Mouse (Mus musculus): ENCODE results near the gene Hnrnph1.

Hnrnph1 gene

DNA sequence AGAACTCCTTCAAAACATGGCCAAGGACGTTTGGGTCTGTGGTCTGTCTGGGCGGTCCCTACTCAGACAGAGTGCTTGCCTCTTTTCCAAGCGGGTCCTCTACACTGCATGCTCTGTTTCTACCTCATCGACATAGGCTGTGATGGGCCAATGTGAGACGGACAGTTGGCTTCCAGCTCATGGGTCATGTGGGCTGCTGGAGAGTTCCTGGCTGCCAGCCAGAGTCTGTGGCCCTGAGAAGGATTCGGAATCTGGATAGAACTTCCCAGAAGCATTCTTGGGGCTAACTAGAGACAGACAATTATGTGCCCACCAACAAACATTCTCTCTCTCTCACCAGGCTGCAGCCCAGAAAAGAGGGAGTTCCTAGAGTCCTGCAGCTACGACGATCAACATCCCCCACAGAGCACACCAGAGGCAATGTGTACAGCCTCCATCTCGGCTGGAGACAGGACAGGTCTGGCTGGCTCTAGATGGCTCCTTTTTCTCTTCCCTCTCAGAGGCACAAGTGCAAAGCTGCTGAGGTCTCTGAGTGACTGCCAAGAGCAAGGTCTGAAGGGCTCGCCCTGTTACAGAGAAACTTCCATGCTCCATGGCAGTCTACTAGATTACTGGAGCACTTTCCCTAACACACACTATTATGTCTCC lies 26.7 kb downstream of the Hnrnph1 start:
- in situ Hi-C loops (cut with MboI, MseI): no loop called here

DNA sequence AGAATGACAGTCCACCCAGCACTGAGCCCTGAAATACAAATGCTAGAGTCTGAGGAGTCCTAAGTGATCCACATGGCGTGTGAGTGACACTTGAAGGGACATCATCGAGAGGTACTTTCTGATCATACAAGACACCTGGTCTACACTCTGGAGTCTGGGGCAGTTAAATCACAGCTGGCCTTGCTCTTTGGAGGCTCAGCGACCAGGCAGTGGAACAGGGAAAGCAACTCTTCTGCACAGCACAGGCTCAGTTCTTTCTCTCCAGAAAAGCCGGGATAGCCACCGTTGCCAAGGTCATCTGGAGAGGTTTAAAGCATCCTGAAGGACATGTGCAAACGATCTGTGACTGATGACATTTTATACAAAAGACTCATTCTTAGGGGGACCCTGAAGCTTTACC lies 30.4 kb downstream of the Hnrnph1 start:
- in situ Hi-C loops (cut with MboI, MseI): no loop called here

DNA sequence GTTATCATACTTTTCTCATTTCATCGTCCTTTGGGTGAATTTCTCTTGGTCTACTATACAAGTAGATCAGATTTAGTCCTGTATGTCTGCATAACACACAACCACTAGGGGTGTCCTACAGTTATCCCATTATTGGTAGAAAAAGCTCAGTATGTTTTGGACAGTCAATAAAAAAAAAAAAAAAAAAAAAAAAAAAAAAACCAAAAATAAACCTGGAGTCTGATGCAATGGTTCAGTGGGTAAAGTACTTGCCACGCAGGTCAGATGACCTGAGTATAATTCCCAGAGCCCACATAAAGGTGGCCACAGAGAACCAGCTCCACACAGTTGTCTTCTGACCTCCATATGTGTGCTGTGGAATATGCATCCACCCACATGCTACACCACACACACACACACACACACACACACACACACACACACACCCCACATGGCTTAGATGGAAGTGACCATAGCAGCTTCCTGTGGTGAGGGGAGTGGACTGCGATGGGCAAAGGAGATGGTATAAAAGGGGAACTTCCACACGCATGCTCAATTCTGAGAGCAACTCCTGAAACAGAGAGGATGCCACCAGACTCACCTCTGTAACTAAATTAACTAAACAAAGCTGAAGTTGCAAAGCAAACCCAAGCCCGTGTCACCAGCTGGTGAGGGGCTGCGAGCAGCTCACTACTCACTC lies 38.9 kb downstream of the Hnrnph1 start:
- in situ Hi-C loops (cut with MboI, MseI): no loop called here

DNA sequence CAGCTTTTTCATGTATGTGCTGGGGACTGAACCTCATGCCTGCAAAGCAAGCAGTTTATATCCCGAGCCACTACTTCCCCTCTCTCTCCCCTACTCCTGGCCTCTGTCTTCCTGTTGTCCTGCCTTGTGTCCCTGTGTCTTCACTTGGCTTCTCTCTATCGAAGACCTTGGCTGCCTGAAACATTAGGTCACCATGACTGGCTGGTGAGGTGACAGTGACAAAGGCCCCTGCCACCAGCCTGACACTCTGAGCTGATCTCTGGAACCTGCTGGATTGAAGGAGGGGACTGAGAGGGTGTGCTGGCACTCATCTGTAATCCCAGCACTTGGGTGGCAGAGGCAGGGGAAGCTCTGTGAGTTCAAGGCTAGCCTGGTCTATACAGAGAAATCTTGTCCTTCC lies 41.1 kb downstream of the Hnrnph1 start:
- in situ Hi-C loops (cut with MboI, MseI): no loop called here

DNA sequence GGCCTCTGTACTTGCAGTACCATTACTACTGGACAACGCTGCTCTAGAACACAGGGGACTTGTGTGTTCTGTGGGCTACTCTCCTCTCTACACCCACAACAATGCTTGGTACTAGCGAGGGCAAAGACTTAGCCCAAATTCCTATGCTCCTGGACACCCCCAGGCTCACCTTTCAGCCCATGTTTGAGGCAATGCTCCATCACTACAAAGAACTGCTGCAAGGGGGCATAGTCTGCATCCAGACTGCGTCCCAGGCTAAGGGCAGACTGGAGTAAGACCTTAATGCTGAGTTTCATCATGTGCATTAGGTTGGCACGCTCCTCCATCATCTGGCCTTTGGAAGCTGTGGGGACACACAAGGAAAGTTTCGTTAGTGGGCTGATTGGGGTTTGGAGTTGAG lies 44.7 kb downstream of the Hnrnph1 start:
- in situ Hi-C loops (cut with MboI, MseI): no loop called here

DNA sequence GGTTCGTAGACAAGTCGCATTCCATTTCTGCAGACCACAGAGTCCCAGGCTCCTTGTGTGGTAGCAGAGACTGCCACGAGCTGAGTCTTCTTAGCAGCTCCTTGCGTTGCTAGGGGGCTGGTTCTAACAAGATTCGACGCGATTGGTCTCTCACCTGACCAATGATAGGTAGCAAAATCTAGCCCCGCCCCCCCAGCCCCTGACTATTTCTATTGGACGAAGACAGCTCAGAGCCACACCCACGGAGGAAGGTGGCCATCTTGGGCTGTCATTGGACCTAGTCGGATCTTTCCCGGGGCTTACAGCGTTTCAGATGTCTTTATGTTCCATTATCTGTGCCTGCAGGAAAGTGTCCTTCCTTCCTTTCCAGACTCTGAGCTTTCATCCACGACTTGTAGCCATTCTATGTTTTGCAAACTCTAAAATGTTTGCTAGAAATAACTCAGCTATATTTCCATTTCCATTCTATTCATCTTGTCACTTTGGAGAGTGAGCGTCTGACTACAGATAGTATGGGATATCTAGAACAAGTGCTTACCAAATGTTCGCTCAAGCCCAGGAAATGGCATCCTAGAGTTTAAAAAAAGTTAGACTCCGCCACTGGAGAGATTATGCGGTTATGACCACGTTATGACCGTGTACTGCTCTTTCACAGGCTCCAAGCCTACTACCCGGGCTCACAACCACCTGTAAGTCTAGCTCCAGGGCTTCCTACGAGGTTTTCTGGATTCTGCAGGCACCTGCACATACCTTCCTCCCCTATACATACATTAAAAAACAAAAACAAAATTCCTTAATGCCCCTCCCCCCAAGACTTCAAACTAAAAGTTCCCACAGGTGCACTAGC lies 45.4 kb downstream of the Hnrnph1 start:
- in situ Hi-C loops (cut with MboI, MseI): no loop called here

DNA sequence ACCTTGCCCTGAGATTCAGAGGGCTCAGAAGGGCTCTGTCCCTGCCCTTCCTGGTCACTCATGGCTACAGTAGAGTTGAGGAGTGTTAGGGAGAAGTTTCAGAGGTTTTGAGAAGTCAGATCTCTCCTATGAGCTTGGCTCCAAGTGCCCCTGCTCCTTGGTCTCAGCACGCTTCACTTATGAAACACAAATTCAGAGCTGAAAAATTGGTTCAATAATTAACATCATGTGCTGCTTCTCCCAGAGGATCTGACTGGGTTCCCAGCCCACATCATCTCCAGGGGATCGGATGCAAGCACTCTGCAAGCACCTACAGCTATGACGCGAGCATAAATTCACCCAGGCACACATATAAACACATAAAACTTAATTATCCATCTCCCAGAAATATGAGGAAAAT lies 49.3 kb downstream of the Hnrnph1 start:
- in situ Hi-C loops (cut with MboI, MseI): loop anchor here (5.0 kb wide), 1 partner anchor 49 kb away; the partner anchor contains the start of gene Hnrnph1

DNA sequence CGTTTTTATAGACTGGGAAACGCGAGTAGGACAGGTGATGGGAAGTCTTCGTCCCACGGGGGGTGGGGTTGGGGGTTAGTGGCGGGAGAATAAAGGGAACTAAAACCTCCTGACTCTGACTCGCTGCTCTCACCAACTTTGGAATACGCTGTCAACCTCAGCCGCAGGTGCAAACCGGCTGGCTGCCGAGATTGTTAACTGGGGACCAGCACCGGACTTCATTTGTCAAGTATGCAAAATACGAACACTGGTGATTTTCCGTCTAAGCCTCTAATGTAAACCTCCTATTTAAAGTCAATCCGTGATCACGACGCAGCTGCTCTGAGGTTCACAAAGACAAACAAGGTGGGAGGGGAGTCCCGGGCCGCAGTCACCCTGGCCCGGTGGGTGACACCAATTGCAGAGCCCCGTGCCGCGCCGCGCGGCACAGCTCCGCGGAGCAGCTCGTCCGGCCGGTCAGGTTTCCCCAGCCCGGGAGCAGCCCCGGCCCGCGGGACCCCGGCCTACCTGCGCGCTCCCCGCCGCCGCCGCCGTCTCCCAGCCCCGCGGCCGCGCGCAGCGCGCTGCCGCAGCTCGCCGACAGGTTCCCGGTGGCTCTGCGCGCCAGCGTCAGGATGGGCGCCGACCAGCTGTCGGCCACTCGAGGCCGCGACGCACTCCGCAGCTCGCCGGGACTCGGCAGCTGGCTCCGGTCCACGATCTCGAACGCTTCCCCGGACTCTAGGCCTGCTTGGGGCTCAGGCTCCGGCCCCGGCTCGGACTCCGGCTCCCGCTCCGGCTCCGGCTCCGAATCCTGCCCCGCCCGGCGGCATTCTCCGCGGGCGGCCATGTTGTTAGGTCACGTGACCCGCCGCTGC lies 53.7 kb downstream of the Hnrnph1 start, which contains the start of gene Rufy1:
Gene Rufy1 (minus strand): TSS at position 849 of the 857 bp plus-strand sequence.
- in situ Hi-C loops (cut with MboI, MseI): loop anchor here (5.0 kb wide), 1 partner anchor 1157 kb away; no protein-coding TSS in a partner anchor

DNA sequence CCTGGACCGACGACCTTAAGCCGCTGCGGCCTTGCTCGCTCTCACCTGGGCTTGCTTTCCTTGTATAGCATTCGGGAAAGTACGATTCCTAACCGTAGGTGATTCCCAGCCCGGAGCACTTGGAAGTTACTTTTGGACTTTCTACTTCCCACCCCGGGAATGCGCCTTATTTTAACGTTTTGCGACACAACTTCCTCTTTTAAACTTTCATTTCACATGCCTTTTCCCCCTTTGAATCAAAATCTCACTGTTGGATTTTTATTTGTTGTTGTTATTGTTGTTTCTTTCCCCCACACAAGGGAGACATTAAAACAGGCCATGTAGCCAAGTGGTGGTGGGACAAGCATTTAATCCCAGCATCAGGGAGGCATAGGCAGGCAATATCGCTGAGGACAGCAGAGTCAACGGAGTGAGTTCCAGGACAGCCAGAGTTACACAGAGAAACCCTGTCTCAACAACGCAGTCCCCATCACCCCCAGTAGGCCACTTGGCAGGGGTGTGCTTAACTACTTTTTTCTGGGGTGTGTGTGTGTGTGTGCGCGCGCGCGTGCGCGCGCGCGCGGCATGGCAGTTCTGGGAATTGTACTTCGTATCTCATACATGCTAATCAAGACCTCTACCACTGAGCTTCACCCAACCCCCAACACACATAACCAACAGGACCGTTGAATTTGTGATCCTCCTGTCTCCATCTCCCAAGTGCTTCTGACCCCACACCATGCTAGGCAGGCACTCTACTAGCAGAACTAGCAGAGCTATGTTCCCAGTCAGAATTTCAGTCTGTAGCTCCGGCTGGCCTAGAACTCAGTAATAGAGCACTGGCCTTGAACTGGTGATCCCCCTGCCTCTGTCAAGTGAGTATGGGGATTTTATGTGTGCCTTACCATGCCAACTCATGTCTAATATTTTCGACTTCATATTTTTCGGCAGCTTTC lies 54.6 kb downstream of the Hnrnph1 start:
- in situ Hi-C loops (cut with MboI, MseI): loop anchor here (5.0 kb wide), 1 partner anchor 1156 kb away; no protein-coding TSS in a partner anchor

DNA sequence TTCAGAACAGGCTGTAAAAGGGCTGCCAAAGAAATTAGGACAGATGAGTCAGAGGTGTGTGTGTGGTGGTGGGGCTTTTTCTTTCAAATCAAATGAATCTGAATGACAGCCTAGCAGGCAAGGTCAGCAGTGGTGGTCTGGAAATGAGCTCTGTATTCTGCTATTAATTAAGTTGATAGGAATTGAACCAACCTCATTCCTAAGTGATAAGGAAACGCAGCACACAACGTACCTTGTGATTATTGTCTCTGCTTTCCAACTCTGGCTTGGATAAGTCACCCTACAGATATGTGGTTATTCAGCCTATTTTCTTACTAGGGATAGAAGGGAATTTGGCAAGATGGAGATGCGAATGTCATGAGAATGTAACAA lies 55.3 kb downstream of the Hnrnph1 start:
- in situ Hi-C loops (cut with MboI, MseI): loop anchor here (5.0 kb wide), 1 partner anchor 1155 kb away; no protein-coding TSS in a partner anchor

DNA sequence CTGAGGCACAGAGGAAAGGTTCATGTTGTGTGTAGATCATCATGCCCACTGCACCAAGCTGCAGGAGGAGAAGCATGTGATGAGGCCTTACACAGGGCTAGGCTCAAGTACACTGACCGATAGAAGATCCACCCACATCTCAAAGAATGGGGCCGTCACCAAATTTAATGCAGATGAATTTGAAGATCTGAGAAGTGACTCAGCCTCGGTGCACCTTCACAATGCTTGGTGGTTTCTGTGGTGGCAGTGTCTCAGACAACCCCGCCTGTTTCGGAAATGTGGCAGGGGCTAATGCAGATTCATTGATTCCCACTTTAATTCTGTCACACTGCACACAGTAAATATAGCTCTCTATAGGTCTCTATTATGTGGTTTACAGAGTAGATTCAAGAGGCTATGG lies 56.1 kb downstream of the Hnrnph1 start:
- in situ Hi-C loops (cut with MboI, MseI): loop anchor here (5.0 kb wide), 1 partner anchor 1154 kb away; no protein-coding TSS in a partner anchor

Measured in T-helper 1 cell (primary cell).